Mouse (Mus musculus): ENCODE measurements around the gene Rbm28.

Gene Rbm28

DNA sequence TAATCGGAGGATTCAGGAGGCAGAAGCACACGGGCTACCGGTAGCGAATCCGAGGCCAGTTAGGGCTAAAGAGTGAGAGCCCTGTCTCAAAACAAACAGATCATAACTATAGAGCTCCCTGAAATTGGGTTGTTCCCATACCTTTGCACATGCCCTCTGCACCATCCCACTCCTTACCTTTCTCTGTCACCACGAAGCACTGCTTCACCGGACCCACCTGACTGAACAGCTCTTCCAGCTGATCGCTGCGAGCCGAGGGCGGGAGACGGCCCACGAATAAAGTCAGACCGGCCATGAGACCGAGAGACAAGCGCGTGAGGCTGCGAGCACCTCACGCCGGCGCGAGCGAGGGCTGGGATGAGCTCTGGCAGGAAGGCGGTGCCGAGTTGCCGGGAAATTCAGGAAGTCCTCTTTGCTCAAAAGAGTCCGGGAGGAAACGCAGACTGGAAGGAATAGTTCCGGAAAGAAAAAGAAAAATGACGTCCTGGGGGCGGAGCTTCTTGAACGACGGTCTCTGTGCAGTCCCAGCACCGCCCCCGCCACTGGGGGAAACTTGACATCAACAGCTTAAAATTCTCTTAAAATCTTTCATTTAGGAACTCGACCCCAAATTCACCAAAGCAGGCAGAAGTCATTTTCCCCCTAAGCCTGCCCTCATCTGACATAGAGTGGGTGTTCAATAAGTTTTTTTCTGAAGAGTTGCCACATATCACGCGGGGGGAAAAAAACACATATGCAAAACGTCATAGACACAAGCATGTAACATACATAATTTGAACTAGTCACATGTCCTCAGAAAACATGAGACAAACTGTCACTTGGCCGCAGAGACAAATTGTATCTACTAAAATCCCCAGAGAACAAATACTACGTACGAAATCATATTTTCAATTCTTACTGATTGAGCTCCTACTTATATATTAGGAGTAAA lies at the start of gene Rbm28:
Rbm28 (minus strand) TSS at position 693 of the 931 bp plus-strand sequence.
- peak; percentile 93 for DNase-seq

DNA sequence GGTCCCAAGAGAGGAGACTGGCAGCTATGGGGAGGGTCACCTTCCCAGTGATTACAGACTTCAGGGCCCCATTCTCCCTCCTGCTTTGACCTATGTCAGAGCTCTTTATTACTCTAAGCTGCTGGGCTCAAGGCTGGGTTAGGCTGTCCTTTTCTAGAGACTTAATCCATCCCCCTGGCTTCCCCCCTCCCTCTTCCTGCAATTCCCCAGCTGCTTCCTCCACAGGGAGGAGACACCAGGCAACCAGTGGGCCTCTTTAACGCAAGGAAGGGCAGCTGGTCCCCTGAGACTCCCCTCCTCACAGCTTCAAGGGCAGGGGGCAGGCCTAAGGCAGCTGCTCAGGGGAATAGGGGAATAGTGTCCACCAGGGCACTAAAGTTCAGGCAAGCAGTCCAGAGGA lies 49.4 kb upstream of the Rbm28 start:
- peak; percentile 76 for DNase-seq

DNA sequence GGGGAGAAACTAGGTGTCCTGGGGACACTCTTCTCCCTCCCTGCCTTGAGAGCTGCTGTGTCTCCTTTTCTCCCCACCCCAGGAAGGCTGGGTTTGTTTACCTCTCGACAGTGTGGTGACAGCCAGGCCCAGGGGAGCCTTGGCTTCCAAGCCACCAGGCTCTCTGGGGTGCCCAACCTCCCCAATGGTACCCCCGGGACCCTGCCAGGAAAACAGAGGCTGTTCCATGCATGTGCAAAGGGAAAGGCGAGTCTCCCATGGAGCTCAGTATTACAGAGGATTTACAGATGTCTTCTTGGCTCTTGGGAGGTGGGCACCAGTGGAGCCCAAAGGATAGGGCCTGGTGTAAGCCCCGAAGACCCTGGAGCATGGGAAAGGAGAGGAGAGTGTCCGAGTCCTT lies 48.6 kb upstream of the Rbm28 start:
- DNase-seq: no peak

DNA sequence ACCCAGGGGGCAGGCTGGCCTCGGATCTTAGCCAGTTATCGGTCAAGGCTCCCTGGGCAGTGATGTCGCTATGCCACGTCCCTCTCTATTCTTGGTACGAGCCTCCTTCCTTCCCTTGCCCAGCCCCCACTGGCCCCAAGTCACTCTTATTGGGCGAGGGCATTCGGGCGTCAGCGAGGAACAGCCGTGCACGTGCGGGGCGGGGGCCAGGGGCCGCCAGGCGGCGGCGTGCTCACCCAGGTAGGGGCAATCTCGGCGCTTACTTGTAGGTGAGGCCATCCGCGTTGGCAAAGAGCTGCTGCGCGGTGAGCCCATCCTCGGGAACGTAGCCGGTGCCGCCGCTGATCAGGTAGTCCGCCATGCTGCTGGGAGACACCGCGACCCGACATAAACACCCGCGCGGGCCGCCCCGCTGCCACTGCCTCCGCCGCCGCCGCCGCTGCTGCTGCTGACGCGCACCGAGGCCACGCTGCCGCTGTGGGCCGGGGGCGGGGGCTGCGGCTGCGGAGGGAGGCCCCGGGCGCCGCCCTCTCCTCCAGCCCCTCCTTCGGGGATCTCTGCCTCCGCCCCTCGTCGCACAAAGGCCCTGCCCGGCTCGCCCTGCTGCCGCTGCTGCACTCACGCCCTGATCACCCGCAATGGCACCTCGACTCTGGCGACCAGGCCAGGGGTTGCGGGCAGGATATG lies 47.1 kb upstream of the Rbm28 start:
- DNase-seq: peak; percentile 89

DNA sequence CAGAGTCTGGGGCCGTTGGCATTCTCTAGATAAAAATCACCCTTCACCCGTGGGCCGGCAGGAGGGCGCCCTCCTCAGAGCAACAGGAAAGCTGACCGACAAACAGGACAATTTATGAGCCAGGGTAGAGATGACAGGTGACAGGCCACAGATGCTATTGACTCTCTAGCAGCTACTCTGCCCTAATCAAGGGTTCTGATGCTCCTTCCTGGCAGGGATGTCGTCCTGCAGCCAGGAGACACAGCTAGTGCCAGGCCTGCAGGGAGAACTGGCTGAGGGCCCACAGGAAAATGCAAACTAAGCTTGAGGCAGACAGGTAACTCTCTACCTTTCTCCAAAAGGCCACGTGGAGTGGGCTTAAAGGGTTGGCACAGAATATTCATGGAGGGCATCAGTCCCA lies 46.3 kb upstream of the Rbm28 start:
- no peak for DNase-seq

DNA sequence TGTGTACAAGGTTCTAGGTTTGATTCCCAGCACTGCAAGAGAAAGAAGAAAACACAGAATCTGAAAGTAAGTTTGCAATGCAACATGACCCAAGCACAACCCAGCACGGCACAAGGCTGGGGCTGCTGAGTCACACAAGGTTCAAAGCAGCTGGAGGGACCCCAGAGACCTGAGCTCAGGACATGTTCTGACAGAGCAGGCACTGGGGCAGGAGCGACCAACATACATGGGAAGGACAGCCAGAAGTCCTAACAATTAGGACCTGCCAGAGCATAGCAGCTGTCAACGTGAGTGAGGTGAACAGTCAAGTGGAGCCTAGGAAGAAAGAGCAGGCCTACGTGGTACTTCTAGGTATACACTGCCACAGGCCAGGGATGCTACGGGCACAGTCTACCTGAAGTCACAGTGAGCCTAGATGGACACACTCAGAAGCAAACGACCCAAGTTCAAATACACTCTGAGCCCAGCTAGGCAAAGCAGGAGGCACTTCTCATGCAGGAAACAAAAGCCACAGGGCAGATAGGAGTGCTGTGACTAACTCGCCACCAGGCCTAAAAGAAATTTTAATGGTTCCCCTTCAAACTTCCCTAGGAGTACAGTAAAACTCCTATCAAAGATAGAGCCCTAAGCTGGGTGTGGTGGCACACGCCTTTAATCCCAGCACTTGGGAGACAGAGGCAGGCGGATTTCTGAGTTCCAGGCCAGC lies 45.6 kb upstream of the Rbm28 start:
- DNase-seq: no peak

DNA sequence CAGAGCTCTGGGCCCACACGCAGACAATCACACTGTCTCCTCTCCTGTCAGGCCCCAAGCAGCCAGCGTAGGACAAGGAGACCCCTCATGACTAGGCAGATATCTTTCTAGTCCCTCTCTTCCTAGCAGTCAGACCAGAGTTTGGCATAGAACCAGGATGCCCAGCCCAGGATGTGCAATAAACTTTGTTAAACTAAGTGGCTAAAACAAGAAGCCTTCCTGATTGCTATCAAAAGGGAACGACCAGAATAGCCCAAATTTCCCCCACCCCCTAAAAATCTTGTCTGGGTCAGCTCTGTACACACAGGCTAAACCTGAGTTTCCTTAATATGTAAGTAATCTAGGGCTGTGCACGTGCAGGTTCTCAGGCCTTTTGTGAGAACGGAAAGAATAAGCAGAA lies 43.4 kb upstream of the Rbm28 start:
- DNase-seq: no peak

GRCm38 (mm10) chr6:29207017-29207416 lies 42.2 kb upstream of the Rbm28 start:
- no peak for DNase-seq

- DNase-seq: no peak
Measured at GRCm38 (mm10) chr6:29206006-29206405, 41.2 kb upstream of the Rbm28 start.

- peak; percentile 71 for DNase-seq
Measured at GRCm38 (mm10) chr6:29204932-29205614, 40.3 kb upstream of the Rbm28 start.

GRCm38 (mm10) chr6:29203861-29204585 lies 39.2 kb upstream of the Rbm28 start:
- DNase-seq: no peak

- DNase-seq: no peak
Measured at GRCm38 (mm10) chr6:29203096-29203495, 38.3 kb upstream of the Rbm28 start.

- DNase-seq: no peak
Measured at GRCm38 (mm10) chr6:29201988-29202387, 37.2 kb upstream of the Rbm28 start.

DNA sequence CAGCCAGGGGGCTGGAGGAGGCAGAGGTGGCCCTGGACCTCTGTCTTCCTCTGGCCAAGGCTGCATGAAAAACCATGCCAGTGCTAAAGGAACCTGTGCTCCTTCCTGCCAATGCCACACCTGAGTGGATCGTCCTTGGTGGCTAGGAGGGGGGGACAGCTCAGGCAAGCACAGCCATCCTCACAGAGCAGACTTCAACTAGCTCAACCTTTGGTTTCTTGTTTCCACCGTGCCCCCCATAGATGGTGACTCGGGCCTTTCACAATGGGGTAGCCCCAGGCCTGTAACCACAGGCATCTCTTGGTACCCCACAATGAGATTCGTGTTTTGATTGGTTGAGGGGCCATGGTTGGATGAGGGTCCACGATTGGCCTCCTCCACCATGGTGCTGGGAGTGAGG lies 36.5 kb upstream of the Rbm28 start:
- no peak for DNase-seq

DNA sequence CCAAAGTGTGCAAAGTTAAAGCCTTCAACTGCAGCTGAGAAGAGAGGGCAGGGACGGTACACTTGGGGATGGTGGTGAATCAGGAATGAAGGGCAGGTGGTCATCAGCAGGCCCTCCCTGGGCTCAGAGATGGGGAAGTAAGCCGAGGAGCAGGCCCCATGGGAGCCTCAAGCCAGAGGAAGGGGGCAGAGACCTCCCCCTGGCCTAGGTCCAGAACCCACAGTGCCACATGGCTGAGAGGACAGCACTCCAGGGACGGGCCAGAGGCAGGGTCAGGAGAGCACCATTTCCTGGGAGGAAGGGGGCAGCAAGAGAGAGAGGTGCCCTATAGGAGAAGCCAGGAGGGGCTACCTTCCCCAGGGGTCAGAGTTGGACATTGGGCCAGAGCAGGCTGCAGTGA lies 35.7 kb upstream of the Rbm28 start:
- no peak for DNase-seq

GRCm38 (mm10) chr6:29199223-29199855 lies 34.5 kb upstream of the Rbm28 start:
- no peak for DNase-seq

GRCm38 (mm10) chr6:29198309-29199222 lies 33.8 kb upstream of the Rbm28 start:
- DNase-seq: peak; percentile 94

DNA sequence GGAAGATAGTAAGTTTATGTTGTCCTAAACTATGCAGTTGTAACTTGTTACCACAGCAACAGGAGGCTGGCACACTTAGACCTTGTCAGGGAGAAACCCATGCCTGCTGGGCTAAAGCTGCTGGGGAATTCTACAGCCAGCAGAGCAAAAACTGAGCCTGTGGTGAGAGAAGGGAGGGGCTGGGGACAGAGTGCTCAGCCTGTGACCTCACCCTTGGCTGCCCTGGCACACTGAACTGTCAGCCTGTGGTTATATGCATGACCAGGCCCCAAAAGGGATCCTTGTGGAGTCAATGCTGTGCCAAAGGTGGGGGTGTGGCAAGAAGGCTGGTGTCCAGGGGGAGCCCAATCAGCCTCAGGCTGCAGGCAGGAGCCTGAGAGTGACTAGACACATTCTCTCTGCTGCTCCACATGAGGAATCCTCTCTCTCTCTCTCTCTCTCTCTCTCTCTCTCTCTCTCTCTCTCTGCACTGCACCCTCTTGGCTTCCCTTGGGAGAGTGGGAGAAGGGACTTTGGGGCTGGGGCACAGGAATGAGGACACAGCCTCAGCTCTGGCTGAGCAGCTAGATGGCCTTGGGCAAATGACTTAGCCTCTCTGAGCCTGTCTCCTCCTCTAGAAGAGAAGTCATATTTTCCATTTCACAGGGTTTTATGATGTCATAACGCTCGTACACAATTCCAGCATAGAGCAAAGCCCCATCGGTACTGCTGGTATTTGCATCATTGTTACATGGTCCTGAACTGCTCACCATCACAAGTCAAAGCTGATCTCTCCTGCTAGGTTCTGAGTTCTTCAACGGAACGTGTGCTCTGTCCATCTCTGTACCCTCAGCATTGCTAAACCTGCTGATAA lies 31.3 kb upstream of the Rbm28 start:
- DNase-seq: no peak

GRCm38 (mm10) chr6:29195146-29195545 lies 30.3 kb upstream of the Rbm28 start:
- no peak for DNase-seq
